Mouse (Mus musculus): ENCODE results near the gene Shb. TPM values are rescaled to one million over a fixed set of nuclear protein-coding genes. Genes with fewer than 3 reads are reported as not detected.
"Not testable (repeated sequence)": the region's sequence is repeated elsewhere in the genome, so short reads cannot be mapped to it uniquely, and the experiment has no call there.

The Shb gene
- polyA plus RNA-seq, 1 experiment from 2014 or later, result 7.5 TPM

DNA sequence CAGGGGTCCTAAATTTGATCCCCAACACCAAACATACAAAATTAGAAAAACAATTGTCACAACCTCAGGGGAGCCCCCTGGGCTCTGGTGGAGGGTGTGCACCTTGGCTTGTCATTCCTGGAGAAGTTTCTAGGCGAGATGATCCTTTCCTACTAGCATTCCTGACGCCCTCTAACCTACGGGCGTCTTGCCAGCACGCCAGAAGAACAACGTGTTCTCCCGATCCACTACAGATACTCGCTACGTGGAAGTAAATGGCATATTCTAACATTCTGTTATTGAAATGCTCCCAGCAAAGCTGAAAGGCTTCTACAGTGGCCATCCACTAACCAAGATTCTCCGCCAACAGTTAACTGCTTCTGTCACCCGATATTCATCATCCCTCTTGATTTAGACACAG, 139.7 kb downstream of the Shb start:
- Histone ChIP-seq H3K4me2 (ENCODE audit: low read depth) (no peak overlapping the region), H3K9me3 (ENCODE audit: control insufficient read depth, low read length) (no peaks in the 10 kb centered on the region), H3K27ac (ENCODE audit: low read depth, low read length) (no peak overlapping the region), H3K9ac (ENCODE audit: low read length) (no peak overlapping the region), H3K4me1 (ENCODE audit: control insufficient read depth, insufficient read depth, low read length) (no peaks in the 10 kb centered on the region), H3K27me3 (ENCODE audit: control insufficient read depth, insufficient read depth, low read length) (no peaks in the 10 kb centered on the region), H3K36me3 (ENCODE audit: control insufficient read depth, insufficient read depth, low read length) (no peaks in the 10 kb centered on the region), H3K4me3 (ENCODE audit: low read depth, low read length) (no peak overlapping the region)
- 79% methylated on average over 11 of the region's 11 CpGs for WGBS
- DNase-seq (ENCODE audit: low spot score) (no peak), ATAC-seq (ENCODE audit: insufficient read depth, low FRiP score, low TSS enrichment) (no peak)

- Histone ChIP-seq H3K4me1 (ENCODE audit: control insufficient read depth, insufficient read depth, low read length) (no peaks in the 10 kb centered on the region), H3K4me3 (ENCODE audit: low read depth, low read length) (no peak overlapping the region), H3K27me3 (ENCODE audit: control insufficient read depth, insufficient read depth, low read length) (no peaks in the 10 kb centered on the region), H3K4me2 (ENCODE audit: low read depth) (no peak overlapping the region), H3K36me3 (ENCODE audit: control insufficient read depth, insufficient read depth, low read length) (no peaks in the 10 kb centered on the region), H3K9me3 (ENCODE audit: control insufficient read depth, low read length) (no peaks in the 10 kb centered on the region), H3K9ac (ENCODE audit: low read length) (no peak overlapping the region), H3K27ac (ENCODE audit: low read depth, low read length) (no peak overlapping the region)
- ATAC-seq (ENCODE audit: insufficient read depth, low FRiP score, low TSS enrichment) (no peak), DNase-seq (ENCODE audit: low spot score) (no peak)
- WGBS, result 69% methylated on average over 4 of the region's 4 CpGs
Measured at GRCm38 (mm10) chr4:45392099-45392498, 140.2 kb downstream of the Shb start.

DNA sequence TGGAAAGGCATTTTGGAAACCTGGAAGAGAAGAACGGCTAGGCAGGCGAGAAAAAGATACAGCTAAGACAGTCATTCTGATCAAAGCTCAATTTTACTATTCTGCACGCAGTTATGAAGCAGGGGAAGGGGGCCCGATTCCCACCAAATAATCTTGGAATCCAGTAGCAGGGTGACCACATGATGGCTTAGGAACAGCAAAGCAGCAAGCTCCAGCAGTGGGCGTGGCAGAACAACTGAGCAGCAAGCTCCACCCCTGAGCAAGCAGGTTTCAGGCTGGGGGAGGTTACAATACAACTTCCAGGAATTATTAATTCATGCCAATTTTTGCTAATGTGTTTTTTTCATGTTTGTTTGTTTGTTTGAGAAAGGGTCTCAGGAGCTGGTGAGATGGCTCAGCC, 145.0 kb downstream of the Shb start:
- not testable (repeated sequence) for H3K27ac ChIP-seq (ENCODE audit: low read depth, low read length); H3K9ac ChIP-seq (ENCODE audit: low read length); H3K4me3 ChIP-seq (ENCODE audit: low read depth, low read length); H3K27me3 ChIP-seq (ENCODE audit: control insufficient read depth, insufficient read depth, low read length); H3K4me2 ChIP-seq (ENCODE audit: low read depth); ATAC-seq (ENCODE audit: insufficient read depth, low FRiP score, low TSS enrichment); H3K4me1 ChIP-seq (ENCODE audit: control insufficient read depth, insufficient read depth, low read length); DNase-seq (ENCODE audit: low spot score); H3K36me3 ChIP-seq (ENCODE audit: control insufficient read depth, insufficient read depth, low read length); H3K9me3 ChIP-seq (ENCODE audit: control insufficient read depth, low read length)
- WGBS, result 91% methylated on average over 5 of the region's 5 CpGs

DNA sequence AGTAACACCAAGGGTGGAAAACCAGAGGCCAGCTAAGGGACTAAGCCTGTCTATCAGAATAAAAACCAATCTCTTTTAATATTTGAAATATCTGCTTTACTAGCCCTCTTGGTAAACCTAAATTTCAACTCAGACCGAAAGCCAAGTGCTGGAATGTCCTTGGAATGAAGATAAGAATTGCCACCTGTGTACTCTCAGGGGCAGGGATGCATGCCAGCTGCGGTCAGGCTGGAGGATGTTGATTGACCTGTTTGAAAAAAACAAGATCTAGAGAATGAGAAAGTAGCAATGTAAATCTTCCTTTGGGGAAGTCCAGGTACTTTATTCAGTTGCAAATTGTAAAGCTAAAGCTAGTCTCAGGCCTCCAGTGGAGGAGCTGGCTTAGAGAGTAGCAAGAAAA, 150.1 kb downstream of the Shb start:
- not testable (repeated sequence) for ATAC-seq (ENCODE audit: insufficient read depth, low FRiP score, low TSS enrichment); H3K9ac ChIP-seq (ENCODE audit: low read length); H3K27me3 ChIP-seq (ENCODE audit: control insufficient read depth, insufficient read depth, low read length); H3K4me3 ChIP-seq (ENCODE audit: low read depth, low read length); H3K4me1 ChIP-seq (ENCODE audit: control insufficient read depth, insufficient read depth, low read length); H3K27ac ChIP-seq (ENCODE audit: low read depth, low read length); H3K4me2 ChIP-seq (ENCODE audit: low read depth); H3K9me3 ChIP-seq (ENCODE audit: control insufficient read depth, low read length); DNase-seq (ENCODE audit: low spot score); H3K36me3 ChIP-seq (ENCODE audit: control insufficient read depth, insufficient read depth, low read length)
- 81% methylated on average over 2 of the region's 2 CpGs for WGBS

DNA sequence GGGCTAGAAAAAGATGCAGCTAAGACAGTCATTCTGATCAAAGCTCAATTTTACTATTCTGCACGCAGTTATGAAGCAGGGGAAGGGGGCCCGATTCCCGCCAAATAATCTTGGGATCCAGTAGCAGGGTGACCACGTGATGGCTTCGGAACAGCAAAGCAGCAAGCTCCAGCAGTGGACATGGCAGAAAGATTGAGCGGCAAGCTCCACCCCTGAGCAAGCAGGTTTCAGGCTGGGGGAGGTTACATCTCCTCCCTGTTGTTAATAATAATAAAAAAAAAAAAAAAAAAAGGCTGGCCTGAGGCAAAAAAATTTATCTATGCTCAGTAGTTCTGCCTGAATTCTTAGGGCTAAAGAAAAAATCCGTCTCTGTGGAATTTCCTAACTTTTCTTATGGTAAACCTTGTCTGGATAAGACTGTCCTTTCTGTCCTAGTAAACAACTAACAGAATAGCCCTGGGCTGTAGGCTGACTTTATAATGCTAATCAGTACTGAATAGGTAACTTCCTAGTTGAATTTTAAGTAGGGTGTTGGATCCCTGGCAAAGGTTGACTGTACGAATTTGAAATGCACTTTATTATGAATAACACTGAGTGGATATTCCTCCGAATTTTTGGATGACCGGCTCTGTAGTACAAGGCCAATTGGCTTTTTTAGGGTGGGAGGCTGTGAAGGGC, 151.2 kb downstream of the Shb start:
- DNase-seq (ENCODE audit: low spot score); H3K4me1 ChIP-seq (ENCODE audit: control insufficient read depth, insufficient read depth, low read length); ATAC-seq (ENCODE audit: insufficient read depth, low FRiP score, low TSS enrichment); H3K9ac ChIP-seq (ENCODE audit: low read length); H3K4me3 ChIP-seq (ENCODE audit: low read depth, low read length); H3K27ac ChIP-seq (ENCODE audit: low read depth, low read length); H3K9me3 ChIP-seq (ENCODE audit: control insufficient read depth, low read length); H3K27me3 ChIP-seq (ENCODE audit: control insufficient read depth, insufficient read depth, low read length); H3K36me3 ChIP-seq (ENCODE audit: control insufficient read depth, insufficient read depth, low read length); H3K4me2 ChIP-seq (ENCODE audit: low read depth): not testable (repeated sequence)
- 89% methylated on average over 10 of the region's 10 CpGs for WGBS

DNA sequence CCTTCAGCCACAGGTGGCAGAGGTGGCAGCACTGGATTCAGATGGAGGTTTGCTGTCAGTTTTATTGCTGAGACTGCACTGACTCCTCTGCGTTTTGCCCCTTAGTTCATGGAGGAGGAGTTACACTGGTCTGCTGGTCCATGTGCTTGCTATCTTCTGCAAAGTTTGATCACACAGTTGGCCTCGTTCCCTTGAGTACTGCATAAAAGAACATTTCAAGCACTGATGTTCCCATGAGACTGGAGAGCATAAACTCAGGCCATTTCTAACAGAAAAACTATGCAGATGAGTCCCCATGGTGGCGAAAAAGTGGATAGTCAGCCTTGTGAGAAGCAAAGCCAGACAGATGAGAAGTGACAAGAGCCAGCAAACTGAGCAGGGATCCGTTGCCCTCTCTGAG, 155.7 kb downstream of the Shb start:
- H3K27ac ChIP-seq (ENCODE audit: low read depth, low read length), result no peak overlapping the region
- H3K4me3 ChIP-seq (ENCODE audit: low read depth, low read length), result no peak overlapping the region
- H3K9me3 ChIP-seq (ENCODE audit: control insufficient read depth, low read length), result no peaks in the 10 kb centered on the region
- ATAC-seq (ENCODE audit: insufficient read depth, low FRiP score, low TSS enrichment), result no peak
- no peaks in the 10 kb centered on the region for H3K4me1 ChIP-seq (ENCODE audit: control insufficient read depth, insufficient read depth, low read length)
- WGBS, result 77% methylated on average over 4 of the region's 4 CpGs
- peaks cover 6% of the 10 kb centered on the region for H3K36me3 ChIP-seq (ENCODE audit: control insufficient read depth, insufficient read depth, low read length)
- H3K9ac ChIP-seq (ENCODE audit: low read length), result no peak overlapping the region
- H3K27me3 ChIP-seq (ENCODE audit: control insufficient read depth, insufficient read depth, low read length), result no peaks in the 10 kb centered on the region
- DNase-seq (ENCODE audit: low spot score), result no peak
- no peak overlapping the region for H3K4me2 ChIP-seq (ENCODE audit: low read depth)

GRCm38 (mm10) chr4:45374879-45375278, 157.4 kb downstream of the Shb start:
- Histone ChIP-seq H3K4me3 (ENCODE audit: low read depth, low read length) (no peak overlapping the region), H3K27me3 (ENCODE audit: control insufficient read depth, insufficient read depth, low read length) (no peaks in the 10 kb centered on the region), H3K9ac (ENCODE audit: low read length) (no peak overlapping the region), H3K4me2 (ENCODE audit: low read depth) (no peak overlapping the region), H3K27ac (ENCODE audit: low read depth, low read length) (no peak overlapping the region), H3K36me3 (ENCODE audit: control insufficient read depth, insufficient read depth, low read length) (peaks cover 6% of the 10 kb centered on the region), H3K9me3 (ENCODE audit: control insufficient read depth, low read length) (no peaks in the 10 kb centered on the region), H3K4me1 (ENCODE audit: control insufficient read depth, insufficient read depth, low read length) (no peaks in the 10 kb centered on the region)
- WGBS, result 71% methylated on average over 5 of the region's 5 CpGs
- no peak for ATAC-seq (ENCODE audit: insufficient read depth, low FRiP score, low TSS enrichment)
- no peak for DNase-seq (ENCODE audit: low spot score)

Small RNA genes within 50 kb of the gene (microRNA-seq; reads per million reads assigned to microRNA genes)
- gene Gm22518 (not detected), gene Gm25692 (not detected)

Other genes with a start within 250 kb of the Shb start
- 21.4 and 23.3 TPM in 2 replicates for gene Trmt10b, start 235.3 kb downstream of the Shb start, polyA plus RNA-seq (2014; fragmentation: Nextera tagmentation; extraction: Ambion mirVana)
- 13.8 and 14.1 TPM in 2 replicates for gene Dcaf10, start 190.4 kb downstream of the Shb start, polyA plus RNA-seq (2014; fragmentation: Nextera tagmentation; extraction: Ambion mirVana)
- 83.0 and 83.4 TPM in 2 replicates for gene Exosc3, start 189.7 kb downstream of the Shb start, polyA plus RNA-seq (2014; fragmentation: Nextera tagmentation; extraction: Ambion mirVana)
- gene Slc25a51, start 123.7 kb downstream of the Shb start, polyA plus RNA-seq (2014; fragmentation: Nextera tagmentation; extraction: Ambion mirVana), result 72.7 and 82.2 TPM in 2 replicates